Mouse (Mus musculus): ENCODE results near the gene Sod2.
"Not testable (repeated sequence)": the region's sequence is repeated elsewhere in the genome, so short reads cannot be mapped to it uniquely, and the experiment has no call there.

Gene Sod2

DNA sequence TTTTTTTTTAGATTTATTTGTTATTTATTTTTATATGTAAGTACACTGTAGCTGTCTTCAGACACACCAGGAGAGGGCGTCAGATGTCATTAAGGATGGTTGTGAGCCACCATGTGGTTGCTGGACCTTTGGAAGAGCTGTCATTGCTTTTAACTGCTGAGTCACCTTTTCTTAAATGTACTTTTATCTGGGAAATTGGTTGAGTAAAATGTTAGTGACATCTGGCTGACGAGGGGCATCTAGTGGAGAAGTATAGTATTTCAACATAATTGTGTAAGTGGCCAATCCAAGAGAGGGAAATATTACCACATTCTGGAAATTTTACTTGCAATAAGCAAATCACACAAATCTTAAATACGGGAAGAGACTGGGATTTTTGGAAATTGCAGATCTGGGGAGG, 3.2 kb downstream of the Sod2 start:
- peak in 1 of 2 experiments; percentile 45 for DNase-seq (ENCODE audit: low spot score in 2 of 2)

DNA sequence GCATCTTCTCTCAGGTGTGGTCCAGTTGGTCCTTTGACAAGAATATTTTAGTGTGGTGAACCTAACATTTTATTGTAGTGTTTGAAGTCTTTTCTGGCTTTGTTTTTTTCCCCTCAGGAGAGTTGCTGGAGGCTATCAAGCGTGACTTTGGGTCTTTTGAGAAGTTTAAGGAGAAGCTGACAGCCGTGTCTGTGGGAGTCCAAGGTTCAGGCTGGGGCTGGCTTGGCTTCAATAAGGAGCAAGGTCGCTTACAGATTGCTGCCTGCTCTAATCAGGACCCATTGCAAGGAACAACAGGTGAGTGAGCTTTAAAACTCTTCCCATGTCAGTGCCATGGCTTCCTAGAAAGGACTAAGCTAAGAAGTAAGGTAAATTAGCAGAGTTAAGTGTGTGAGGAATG, 6.7 kb downstream of the Sod2 start:
- DNase-seq (ENCODE audit: low spot score in 2 of 2), result no peak

DNA sequence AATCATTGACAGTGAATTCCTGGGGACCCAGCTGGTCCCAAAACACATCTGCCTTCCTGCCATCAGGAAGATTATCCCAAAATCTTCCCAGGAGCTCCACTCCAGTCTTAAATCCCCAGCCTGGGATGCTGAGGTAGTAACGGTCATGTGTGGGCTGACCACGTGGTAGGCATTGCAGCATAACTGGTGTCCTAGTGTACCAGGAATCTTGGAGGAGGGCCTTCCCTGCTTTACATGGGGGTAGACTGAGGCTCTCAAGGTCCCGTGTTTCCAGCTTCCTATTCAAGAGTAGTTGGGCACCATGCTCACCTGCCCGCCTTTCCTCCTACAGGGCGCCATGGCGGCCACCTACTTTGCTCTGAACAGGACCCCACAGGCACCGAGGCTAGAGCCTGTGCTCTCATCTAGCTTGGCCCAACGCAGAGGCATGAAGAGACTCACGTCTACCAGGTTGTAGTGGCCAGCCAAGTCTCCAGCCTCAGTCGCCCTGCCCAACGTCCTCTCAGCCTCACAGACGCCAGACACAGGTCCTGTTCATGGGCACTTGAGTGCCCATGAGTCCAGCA, 30.1 kb downstream of the Sod2 start:
- DNase-seq (ENCODE audit: low spot score in 2 of 2), result not testable (repeated sequence)

DNA sequence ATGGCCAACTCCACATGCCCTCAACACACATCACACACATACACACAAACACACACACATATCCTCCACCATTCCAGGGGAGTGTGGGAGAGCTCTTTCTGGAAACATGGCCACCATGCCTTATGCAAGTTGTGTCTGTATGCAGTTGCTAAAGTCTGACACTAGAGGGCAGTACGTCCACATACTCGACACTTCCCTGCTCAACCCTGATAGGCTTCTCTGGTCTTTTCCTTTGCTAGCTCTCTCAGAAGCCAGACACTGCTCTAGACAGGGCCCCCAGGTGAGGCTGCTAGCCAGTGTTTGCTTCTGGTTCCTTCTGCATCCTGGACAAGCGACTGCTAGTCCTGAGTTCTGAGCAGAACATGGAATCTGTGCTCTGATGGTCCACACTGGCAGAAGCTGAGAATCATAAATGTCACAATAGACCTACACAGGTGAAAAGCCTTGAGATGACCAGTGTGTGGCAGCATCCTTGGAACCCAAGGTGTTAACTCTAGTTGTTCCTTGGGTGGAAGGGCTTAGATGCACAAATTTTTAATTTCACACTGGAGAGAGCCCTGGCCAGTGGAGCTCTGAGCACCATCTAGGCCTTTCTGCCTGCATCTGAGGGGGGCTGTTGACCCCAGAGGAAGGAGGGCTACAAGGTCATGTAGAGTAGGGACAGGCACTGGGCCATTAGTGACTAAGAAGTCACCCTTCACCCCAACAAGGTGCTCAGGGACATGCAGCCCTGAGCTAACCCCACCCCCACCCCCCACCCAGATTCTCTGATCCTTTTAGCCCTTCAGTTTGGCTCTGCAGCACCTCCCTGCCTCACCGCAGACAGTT, 37.4 kb downstream of the Sod2 start:
- DNase-seq (ENCODE audit: low spot score in 2 of 2), result peak; percentile 38 to 74

DNA sequence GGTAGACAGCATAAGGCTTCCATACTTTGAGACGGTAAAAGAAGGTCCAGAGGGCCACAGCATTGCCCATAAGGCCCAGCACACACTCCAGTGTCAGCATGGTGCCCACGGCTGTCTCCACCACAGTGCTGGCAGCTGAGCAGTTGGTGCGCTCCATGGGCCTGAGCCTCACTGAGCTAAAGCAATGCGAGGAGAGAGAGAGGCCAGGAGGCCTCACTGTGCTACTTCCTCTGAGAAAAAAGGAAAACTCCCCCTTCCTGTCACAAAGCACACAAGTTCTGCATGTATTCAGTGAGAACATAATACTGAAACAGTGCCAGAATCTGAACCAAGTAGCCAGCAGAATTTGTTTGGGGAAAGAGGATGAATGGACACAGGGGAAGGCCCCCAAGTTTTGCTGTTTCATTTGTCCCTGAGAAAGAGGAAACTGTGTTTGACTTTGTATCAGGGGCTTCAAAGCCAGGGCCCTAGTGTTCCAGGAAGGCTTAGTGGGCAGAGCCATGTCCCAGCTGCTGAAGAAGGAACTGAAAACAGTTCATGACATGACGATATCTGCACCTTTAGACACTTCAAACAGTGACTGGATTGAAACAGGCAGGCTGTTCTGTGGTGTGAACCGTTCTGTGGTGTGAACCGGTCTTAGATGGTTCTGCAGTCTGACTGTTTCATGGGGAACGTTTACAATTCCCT, 45.6 kb downstream of the Sod2 start, which contains the start of gene Gpr31b:
Gene Gpr31b (minus strand): TSS at position 173 of the 690 bp plus-strand sequence.
- DNase-seq (ENCODE audit: low spot score in 2 of 2), result not testable (repeated sequence)

DNA sequence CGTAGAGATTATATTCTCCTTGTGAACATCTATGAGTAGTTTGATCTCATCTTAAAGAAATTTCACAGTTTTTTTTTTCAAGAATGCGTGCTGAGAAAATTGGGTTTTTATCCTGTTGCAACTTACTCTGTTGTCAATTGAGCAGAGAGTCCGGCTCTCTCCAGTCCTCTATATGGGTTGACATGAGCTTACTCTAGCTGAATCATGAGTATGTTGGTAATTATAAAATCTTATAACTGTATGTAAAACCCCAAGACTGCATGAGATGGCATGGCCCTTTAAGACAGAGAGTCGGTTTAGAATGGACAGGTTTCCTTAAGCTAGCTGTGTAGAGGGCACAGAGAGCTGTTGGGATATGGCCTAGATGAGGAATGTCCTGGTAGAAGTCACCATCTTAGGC, 54.2 kb downstream of the Sod2 start, which contains the start of gene Tcp10b:
Gene Tcp10b (plus strand): TSS at position 301 of the 400 bp plus-strand sequence.
- DNase-seq (ENCODE audit: low spot score in 2 of 2), result not testable (repeated sequence)

DNA sequence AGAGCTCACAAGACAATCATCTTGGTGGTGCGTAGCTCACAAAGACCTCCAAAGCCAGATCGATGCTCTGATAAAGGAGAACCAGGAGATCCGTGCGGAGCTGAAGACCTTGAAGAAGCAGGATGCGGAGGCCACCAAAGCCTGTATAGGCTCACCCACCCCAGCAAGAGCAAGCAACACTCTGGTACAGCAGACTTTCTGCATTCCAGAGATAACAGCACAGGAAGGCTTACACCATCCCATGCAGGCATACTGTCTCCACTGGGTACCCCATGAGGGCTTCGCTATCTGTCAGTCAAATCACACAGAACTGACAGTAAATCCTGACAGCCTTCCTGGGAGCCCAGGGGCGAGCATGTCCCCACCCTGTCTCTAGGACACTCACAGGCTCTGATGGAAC, 56.2 kb downstream of the Sod2 start:
- not testable (repeated sequence) for DNase-seq (ENCODE audit: low spot score in 2 of 2)

DNA sequence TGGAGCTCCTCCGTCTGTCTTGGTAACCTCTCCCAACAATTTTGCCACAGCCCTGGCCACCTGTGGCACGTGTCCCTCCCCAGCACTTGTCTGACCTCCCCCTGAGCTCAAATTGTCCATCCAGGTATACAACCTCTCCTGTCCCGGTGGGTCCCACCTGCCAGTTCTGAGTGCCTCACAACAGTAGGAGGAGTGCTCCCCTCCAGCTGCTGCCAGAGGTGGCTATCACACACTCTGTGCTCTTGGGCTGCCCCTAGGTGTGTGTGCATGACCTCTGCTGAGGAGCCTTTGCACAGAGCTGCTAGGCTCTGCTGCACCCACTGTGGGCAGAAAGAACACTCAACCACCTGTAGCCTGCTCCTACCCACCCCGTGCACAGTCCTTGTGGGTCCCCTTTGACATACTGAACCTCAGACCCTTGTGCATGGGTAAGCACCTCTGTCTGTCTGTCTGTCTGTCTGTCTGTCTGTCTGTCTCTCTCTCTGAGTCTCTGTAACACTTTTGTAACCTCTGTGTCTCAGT, 61.3 kb downstream of the Sod2 start:
- not testable (repeated sequence) for DNase-seq (ENCODE audit: low spot score in 2 of 2)

DNA sequence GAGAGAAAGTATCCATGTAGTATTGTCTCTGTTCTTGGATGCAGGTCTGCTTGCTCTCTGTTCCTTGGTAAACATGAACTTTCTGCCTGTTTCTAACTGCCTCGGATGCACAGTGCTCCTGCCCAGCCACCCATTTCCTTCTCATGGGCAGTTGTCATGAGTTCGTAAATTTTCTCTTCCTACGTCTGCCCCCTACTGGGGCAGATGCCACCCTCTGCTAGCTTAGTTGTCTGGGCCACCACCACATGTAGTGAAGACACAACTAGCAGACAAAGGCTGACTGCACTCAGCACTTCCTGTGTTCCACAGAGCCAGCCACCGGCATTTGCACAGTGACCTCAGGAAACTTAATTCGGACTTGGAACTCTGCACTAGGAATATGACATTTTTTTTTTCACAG, 62.6 kb downstream of the Sod2 start:
- not testable (repeated sequence) for DNase-seq (ENCODE audit: low spot score in 2 of 2)
